Mouse (Mus musculus): ENCODE results near the gene 1810010D01Rik.

DNA sequence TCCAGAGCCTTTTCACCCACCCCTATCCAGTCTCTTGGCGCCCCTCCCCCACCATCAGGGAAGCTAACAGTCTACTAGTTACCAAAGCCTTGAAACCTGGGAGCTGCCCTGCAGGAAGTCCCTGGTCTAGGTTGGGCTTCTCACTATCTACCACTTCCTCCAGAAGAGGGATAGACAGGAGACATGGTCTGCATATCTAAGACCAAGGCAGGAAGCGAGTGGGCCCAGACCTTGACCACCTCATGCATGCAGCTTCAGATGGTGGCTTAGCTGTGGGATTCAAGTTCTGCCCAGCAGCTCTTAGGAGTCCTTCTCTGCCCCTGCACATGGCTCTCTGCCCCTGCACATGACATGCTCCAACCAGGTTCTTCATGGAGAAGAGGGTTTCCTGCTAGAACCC lies 41.0 kb upstream of the 1810010D01Rik start:
- TF ChIP-seq CTCF (IDR thresholded peaks at IDR 0.05) (no peak), EP300 (IDR thresholded peaks at IDR 0.05) (no peak)
